Mouse (Mus musculus): ENCODE data around the gene Gm20388.

GRCm38 (mm10) chr8:119994556-119994955 lies 83.9 kb downstream of the Gm20388 start:
- TF ChIP-seq CTCF (IDR thresholded peaks at IDR 0.05; ENCODE audit: low read depth) (no peak), EP300 (IDR thresholded peaks at IDR 0.05; ENCODE audit: low read depth) (no peak)

Measured in liver, embryonic 14.5 days (tissue).